Mouse (Mus musculus) cortical plate, adult 2 months (tissue): ENCODE results near the gene Prf1. TPM values are rescaled to one million over a fixed set of nuclear protein-coding genes. Genes with fewer than 3 reads are reported as not detected.
A peak's percentile ranks its signal among the peaks of the same experiment; 100 is the strongest.

Source experiments
- H3K27ac ChIP-seq: fragments of 200-500 bp; 2 replicates; pipeline ENCODE4 v1.5.1; 2012; ENCODE audit warnings: low read length, control low read depth, inconsistent platforms; ENCODE audit not compliant: insufficient read depth
- H3K4me1 ChIP-seq: fragments of 200-500 bp; 2 replicates; pipeline ENCODE4 v1.6.1; 2011; ENCODE audit warnings: low read length; ENCODE audit not compliant: control insufficient read depth, insufficient read depth
- H3K4me3 ChIP-seq: fragments of 200-500 bp; 2 replicates; pipeline ENCODE4 v1.5.1; 2011; ENCODE audit warnings: mild to moderate bottlenecking, low read length, control low read depth; ENCODE audit not compliant: insufficient read depth
- CTCF ChIP-seq: fragments of 200-500 bp; IDR thresholded peaks from 2 replicates; pipeline ENCODE4 v1.5.1; 2011; ENCODE audit warnings: mild to moderate bottlenecking, control low read depth, low read length; ENCODE audit not compliant: insufficient read depth; ENCODE audit errors: extremely low read depth
- POLR2A ChIP-seq: fragments of 200-500 bp; IDR thresholded peaks from 2 replicates; pipeline ENCODE4 v1.6.1; 2011; ENCODE audit warnings: mild to moderate bottlenecking, low read length, control low read depth; ENCODE audit not compliant: insufficient read depth; ENCODE audit errors: extremely low read depth
- polyA plus RNA-seq: library from polyadenylated mRNA; depleted of rRNA; stranded (reverse); fragments of >200 nt; gene quantifications from 2 replicates; pipeline ENCODE4 v1.2.3, GENCODE M21; 2012; rRNA removed

Gene Prf1
- polyA plus RNA-seq, 1 experiment = not detected

GRCm38 (mm10) chr10:61346374-61346773, 48.7 kb downstream of the Prf1 start:
- peak overlapping the region; percentile 69; the same call in 1 of the 2 replicates for H3K27ac ChIP-seq
- H3K4me1 ChIP-seq = no peaks in the 10 kb centered on the region
- no peak for TF ChIP-seq POLR2A
- no peak for TF ChIP-seq CTCF
- H3K4me3 ChIP-seq = no peak overlapping the region

- TF ChIP-seq POLR2A (no peak), CTCF (no peak)
- no peak overlapping the region for H3K4me3 ChIP-seq
- H3K27ac ChIP-seq = no peak overlapping the region
- no peaks in the 10 kb centered on the region for H3K4me1 ChIP-seq
These were observed 53.6 kb downstream of the Prf1 start for GRCm38 (mm10) chr10:61351216-61351615.

Other genes starting within 250 kb of the Prf1 start
- 10.1 TPM in 2 replicates for gene Pcbd1, start 208.5 kb upstream of the Prf1 start, polyA plus RNA-seq
- 34.1 and 34.5 TPM in 2 replicates for gene Sgpl1, start 150.1 kb upstream of the Prf1 start, polyA plus RNA-seq
- 5.1 and 6.8 TPM in 2 replicates for gene Tbata, start 125.9 kb upstream of the Prf1 start, polyA plus RNA-seq
- gene Adamts14, start 24.4 kb upstream of the Prf1 start, polyA plus RNA-seq = 0.23 and 0.29 TPM in 2 replicates
- 10.3 and 13.1 TPM in 2 replicates for gene Pald1, start 85.7 kb downstream of the Prf1 start, polyA plus RNA-seq
- 0.75 and 0.81 TPM in 2 replicates for gene Nodal, start 120.1 kb downstream of the Prf1 start, polyA plus RNA-seq
- gene Eif4ebp2, start 154.8 kb downstream of the Prf1 start, polyA plus RNA-seq = 25.6 and 27.6 TPM in 2 replicates
- 21.1 and 22.8 TPM in 2 replicates for gene Lrrc20, start 178.0 kb downstream of the Prf1 start, polyA plus RNA-seq